Mouse (Mus musculus): ENCODE measurements at regions not wholly inside any gene's neighbourhood (a gene's known extent, or its start where the extent isn't known, plus 50 kb on each side); places are given as distances from the start of the nearest gene placed in this dataset.

- DNase-seq (ENCODE audit: extremely low read depth, low read depth, low spot score): no peak
Measured at GRCm38 (mm10) chr12:27062511-27063264, 279.7 kb downstream of the Sox11 start.

DNA sequence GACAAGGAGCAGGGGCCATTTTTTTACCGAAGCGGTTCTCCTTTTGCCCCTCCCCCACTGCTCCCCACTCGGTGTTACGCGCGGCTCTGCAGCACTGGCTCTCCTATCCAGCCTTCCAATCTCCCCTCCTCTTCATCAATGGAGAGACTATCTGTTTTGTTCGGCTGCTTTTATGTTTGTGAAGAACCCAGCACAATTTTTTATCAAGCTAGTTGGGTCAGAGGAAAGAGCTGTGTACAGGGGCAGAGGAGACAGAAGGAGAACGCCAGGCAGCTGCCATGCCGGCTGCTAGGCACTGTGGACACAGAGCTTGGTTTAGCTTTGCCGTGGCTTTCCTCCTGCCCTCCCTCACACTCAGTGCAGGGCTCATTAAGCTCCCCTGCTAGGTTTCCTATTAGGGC is 280.3 kb downstream of the Sox11 start:
- no peak for DNase-seq (ENCODE audit: extremely low read depth, low read depth, low spot score)

- DNase-seq (ENCODE audit: extremely low read depth, low read depth, low spot score): no peak
Measured at GRCm38 (mm10) chr12:27060899-27061762, 281.2 kb downstream of the Sox11 start.

DNA sequence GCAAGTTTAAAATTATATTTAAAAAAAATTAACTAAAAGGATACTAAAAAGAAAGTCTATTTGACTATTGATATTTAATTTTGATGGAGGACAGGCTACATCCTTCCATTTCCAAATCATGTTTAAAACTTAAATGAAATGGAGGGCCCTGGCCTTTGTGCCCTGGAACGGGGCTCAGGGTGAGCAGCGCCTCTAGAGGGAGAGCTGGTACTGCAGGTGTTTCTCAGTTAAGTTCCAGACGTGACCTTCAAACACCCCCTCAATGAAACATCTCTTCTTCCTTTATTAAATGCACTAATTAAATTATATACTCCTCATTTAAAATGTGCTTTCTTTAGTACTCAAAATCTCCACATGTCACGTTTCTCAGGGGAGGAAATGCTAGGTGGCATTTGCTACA is 282.5 kb downstream of the Sox11 start:
- DNase-seq (ENCODE audit: extremely low read depth, low read depth, low spot score): no peak

- no peak for DNase-seq (ENCODE audit: extremely low read depth, low read depth, low spot score)
Measured at GRCm38 (mm10) chr12:27054411-27054810, 288.0 kb downstream of the Sox11 start.

DNA sequence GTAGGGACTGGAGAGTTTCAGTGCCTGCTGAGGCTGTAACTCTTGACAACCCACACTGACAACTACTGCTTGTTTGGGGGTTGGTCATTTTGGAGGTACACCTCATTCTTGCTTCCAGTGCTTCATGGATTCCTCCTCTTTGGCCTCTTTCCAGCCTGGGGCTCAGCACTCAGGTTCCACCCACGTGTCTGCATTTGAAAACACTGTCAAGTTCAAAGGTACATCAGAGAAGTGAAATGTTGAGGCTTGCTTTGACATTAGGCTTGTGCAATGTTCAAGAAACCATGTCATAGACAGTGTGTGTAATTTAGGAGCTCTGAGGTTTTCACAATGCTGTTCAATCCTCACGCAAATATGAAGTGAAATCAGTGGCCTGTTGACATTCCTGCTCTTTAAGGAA is 304.5 kb downstream of the Sox11 start:
- peak; percentile 71 for DNase-seq (ENCODE audit: extremely low read depth, low read depth, low spot score)

DNA sequence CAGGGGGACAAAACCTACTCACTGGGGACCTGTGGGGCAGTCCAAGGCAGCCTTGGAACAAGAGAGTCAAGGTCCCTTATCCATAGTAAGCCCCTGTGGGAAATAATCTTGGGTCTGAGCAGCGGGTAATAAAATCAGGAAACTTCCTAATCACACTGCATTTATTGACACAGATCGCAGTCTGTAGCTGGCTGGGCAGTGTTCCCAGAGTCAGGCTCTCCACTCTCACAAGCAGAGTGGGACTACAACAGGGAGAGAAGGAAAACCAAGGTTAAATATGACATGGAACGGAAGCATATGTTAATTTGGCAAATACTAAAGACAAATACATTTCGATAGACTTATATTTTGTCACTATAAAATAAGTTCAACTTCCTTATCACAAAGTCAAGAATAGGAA is 322.6 kb downstream of the Sox11 start:
- no peak for DNase-seq (ENCODE audit: extremely low read depth, low read depth, low spot score)

DNA sequence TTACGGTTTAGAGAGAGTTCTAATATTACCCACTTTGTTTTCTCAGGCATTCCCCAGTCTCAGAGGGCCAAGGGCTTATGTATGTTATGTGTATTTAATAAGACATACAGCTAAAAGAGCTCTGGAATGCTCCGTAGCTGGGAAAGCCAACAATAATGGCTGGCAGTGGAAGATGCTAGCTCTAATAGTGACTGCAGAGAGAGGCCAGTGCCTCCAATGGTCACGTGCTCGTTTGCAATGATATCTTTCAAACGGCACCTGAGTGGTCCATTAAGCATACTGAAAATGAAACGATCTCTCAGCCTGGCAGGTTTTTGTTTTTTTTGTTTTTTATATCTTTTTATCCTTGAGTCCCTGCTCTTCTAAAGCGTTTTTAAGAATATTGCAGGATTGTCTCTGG is 324.0 kb downstream of the Sox11 start:
- no peak for DNase-seq (ENCODE audit: extremely low read depth, low read depth, low spot score)

DNA sequence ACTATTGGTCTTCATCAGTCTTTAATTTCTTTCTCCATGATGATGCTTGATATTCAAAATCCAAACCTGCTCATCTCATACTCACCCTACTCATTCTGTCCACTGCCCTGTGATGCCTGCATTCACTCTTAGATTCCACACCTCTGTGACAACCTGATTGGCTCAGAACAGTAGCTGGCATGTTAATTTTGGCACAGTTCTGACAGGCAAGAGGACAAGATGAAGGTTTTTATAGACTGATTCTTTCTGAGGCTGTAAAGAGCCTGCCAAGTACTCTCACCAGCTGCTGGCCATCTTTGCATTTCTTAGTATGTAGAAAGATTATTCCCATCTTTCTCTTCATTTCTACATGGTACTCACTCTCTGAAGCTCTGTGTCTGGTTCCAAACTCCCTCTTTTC is 343.1 kb downstream of the Sox11 start:
- DNase-seq (ENCODE audit: extremely low read depth, low read depth, low spot score): no peak

DNA sequence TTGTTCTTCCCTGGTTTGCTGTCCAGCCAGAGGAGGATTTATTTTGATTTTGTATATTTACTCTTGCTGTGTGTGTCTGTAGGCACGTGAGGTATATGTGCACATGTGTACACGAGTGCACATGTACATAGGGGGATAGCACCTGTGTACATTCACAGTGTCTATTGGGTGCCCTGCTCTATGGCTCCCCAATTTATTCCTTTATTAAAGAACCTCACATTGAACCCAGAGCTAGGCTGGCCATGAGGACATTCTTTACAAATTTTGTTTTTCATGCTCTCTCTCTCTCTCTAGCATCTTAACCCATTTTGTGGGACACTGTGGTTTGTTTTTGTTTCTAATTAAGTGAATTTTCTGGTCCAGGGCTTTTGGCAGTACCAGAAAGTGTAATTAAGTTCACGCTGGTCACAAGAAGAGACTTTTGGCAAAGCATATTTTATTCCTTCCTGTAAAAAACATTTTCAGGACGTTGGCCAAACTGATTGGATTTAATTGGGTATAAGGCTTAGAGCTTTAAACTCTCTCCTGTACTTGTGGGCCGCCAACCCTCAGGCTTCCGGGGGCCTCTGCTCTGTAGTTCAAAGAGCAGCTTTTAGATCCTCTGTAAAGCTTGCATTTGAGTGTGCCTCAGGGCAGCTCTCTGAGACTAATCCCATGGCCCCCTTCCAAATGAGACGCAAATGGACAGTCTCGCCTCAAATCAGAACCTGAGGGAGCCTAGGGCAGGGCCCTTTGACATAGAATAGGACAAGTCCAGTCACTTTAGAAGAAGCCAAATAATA is 365.9 kb downstream of the Sox11 start:
- DNase-seq (ENCODE audit: extremely low read depth, low read depth, low spot score): peak; percentile 71

DNA sequence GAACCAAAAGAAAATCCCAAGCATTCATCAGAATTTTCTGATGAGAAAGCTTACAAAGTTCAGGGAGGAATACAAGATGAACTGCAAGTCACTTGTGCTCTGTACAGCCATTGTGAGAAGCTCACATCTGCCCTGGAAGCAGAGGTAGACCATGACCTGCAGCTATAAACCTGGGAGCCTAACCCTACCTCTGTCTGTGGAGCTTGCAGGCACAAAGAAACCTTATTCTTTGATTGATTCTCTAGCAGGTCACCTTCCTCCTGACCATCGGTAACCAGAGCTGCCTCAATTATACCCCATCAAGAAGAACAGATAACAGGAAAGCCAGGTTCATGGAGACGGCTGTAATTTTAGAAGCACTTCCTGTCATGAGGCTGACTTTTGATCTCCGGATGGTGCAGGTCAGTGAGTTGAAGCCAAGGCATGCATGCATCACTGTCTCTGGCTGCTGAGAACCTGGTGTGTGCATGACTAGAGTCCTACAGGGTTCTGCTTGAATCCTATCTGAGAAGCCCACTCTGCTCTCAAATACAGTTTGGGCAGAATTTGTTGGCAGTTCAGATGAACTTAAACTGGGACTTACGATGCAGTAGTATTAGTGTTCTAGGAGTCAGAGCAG is 369.8 kb downstream of the Sox11 start:
- no peak for DNase-seq (ENCODE audit: extremely low read depth, low read depth, low spot score)

DNA sequence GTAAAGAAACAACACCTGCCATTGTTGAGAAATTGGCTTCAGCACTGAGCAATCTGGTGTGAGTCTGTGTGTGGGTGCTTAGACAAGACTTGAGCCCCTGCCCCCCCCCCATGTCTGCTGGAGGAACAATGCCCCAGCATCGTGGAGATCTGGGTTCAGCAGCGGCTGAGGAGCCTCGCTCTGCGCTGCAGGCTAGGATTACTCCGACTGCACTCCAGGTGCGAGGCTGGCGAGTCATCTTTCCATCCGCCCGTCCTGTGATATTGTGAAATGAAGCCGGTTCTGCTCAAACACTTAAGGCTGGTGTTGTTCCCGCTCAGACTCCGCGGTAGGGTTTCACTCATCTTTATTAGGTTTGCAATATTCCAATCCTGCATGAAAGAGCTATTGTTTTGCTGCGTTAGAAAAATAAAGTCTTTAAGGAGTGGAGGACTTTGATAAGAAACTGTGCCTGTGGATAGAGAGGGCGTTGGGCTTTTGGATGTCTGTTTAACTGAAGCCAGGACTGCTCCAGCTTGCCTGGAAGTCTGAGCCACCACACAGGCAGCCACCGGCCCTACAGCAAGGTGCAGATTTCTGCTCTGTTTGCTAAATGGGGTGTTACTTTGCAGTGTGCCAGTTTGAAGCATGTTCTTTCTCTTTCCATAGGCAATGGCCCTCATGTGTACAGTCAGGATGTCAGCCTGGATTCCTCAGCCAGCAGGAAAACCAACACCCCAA is 375.2 kb downstream of the Sox11 start:
- peak; percentile 56 for DNase-seq (ENCODE audit: extremely low read depth, low read depth, low spot score)

GRCm38 (mm10) chr12:26963917-26964316 is 378.5 kb downstream of the Sox11 start:
- no peak for DNase-seq (ENCODE audit: extremely low read depth, low read depth, low spot score)

GRCm38 (mm10) chr12:26939831-26940230 is 402.5 kb downstream of the Sox11 start:
- DNase-seq (ENCODE audit: extremely low read depth, low read depth, low spot score): no peak

- no peak for DNase-seq (ENCODE audit: extremely low read depth, low read depth, low spot score)
Measured at GRCm38 (mm10) chr12:26937836-26938235, 404.5 kb downstream of the Sox11 start.

DNA sequence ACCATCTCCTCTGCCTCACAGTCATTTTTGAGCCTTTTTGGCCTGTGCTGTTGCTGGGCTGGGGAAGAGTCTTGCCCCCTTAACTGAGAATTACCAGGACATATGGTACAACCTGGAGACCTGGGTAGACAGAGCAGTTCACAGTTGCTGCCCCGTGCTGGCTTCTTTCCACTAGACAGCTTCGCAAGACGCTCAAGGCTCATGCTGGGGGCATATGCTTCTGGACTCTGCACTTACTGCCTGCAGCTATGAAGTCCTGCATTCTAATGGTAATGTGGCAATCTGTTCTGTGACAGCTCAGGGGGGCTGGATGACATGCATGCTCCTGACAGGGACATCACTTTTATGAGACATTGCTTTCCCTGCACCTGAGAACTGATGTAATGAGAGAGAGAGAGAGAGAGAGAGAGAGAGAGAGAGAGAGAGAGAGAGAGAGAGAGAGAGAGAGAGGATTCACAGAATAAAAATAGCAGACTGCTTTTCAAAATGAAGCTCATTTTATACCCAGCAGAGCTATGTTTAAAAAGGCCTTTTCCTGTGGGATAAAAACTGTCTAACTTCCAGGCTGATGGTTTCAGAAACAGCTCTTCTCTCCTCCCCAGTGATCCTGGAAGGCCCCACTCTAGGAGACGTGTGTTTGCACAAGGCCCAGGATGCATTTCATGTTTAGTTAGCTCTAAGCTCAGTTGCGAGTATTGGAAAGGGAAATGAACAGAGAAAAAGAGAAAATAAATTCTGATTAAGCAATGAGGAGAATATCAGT is 405.5 kb downstream of the Sox11 start:
- no peak for DNase-seq (ENCODE audit: extremely low read depth, low read depth, low spot score)

- DNase-seq (ENCODE audit: extremely low read depth, low read depth, low spot score): no peak
Measured at GRCm38 (mm10) chr12:26930155-26930867, 412.1 kb downstream of the Sox11 start.

GRCm38 (mm10) chr12:26906126-26906525 is 436.2 kb downstream of the Sox11 start:
- DNase-seq (ENCODE audit: extremely low read depth, low read depth, low spot score): no peak

- DNase-seq (ENCODE audit: extremely low read depth, low read depth, low spot score): no peak
Measured at GRCm38 (mm10) chr12:26903894-26904272, 434.9 kb downstream of the Cmpk2 start.
